Mouse (Mus musculus) cortical plate, adult 2 months (tissue): Measurements from ENCODE around the gene Ceacam9.

ENCODE experiments used
- CTCF ChIP-seq: fragments of 200-500 bp; IDR thresholded peaks from 2 replicates; pipeline ENCODE4 v1.5.1; 2011; ENCODE audit warnings: mild to moderate bottlenecking, control low read depth, low read length; ENCODE audit not compliant: insufficient read depth; ENCODE audit errors: extremely low read depth
- POLR2A ChIP-seq: fragments of 200-500 bp; IDR thresholded peaks from 2 replicates; pipeline ENCODE4 v1.6.1; 2011; ENCODE audit warnings: mild to moderate bottlenecking, low read length, control low read depth; ENCODE audit not compliant: insufficient read depth; ENCODE audit errors: extremely low read depth

DNA sequence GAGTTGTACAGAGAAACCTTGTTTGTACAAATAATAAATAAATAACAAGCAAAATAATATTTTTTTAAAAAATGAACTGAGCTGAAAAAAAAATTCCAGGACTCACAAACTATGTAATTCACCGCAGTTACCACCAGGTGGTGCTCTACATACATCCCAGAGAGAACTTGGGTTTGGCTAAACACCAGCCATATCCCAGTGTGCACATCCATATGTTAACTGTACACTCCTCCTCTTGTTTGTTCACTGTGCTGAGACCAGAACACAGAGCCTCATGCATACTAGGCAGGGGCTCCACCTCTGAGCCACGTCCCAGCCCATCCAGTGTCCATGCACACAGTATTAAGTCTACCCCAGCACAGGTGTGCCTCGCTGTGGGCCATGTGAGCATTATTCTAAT lies 24.4 kb downstream of the Ceacam9 start:
- no peak for TF ChIP-seq POLR2A
- peak; percentile 64 for TF ChIP-seq CTCF
